Mouse (Mus musculus): Measurements from ENCODE around the gene Rnf225. TPM values are rescaled to one million over a fixed set of nuclear protein-coding genes. Genes with fewer than 3 reads are reported as not detected.

Rnf225 gene
- polyA plus RNA-seq (2015; fragmentation: Illumina TruSeq; extraction: RNeasy Lipid Tissue Mini Kit (QIAGEN cat#74804); ENCODE audit: insufficient read depth, low read depth, low replicate concordance) = 0.24 TPM

DNA sequence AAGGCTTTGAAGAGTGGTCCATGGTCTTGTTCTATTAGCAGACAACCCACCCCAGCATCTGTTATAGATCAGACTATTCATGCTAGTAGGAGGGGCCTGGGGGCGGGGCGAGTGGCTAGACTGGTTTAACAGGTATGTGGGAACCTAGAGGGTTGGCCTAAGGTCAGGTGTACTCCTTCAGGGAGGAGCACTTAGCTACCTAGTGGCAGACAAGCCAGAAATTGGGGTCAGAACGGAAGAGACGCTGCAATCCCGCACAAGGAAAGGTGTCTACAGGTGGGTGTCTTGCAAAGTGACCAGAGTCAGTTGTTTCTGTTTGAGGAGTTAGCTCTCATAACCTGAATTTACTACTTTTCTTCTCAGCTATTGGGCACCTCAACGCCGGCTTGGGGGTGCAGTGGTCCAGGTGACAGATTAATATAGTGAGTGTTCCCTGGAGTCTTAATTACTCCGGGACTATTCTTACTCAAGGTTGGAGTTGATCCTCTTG, at the start of gene Rnf225:
TSS of gene Rnf225 (plus strand) at position 226 of the 490 bp plus-strand sequence.

DNA sequence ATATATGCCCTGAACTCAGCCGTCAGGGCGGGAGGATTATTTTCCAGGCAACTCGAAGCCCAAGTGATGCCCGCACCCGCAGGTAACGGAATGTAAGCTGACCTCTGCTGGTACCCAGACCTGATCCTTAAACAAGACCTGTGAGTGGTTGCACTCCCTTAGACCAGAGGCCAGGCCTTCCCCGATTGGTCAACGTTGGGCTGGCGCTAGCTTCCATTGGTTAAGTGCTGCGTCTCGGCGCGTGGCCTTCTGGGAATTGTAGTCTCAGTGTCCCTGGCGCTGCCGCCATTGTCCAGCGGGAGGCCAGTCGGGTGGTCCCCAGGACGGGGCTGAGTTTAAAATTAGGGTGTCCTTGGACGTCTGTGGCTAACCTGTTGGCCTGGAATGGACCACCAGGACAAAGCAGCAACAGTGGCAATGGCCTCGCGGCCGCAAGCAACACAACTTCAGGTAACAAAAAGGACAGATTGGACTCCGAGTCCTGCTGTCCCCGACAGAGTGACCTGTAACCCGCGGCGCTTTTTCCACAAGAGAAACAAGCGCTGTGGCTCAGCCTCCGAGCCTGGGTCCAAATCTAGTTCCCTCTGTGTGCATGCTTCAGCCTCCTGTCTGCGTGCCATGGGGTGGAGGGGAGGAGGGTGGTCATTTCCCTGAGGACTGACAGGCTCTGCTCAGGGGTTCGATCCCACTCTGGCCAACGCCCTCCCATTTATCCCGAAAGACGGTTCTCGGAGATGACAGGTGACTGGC, 46.1 kb upstream of the Rnf225 start, which contains the start of gene Zfp128:
TSS of gene Zfp128 (plus strand) at position 267 of the 750 bp plus-strand sequence.

GRCm38 (mm10) chr7:12897655-12898410, 29.4 kb upstream of the Rnf225 start, which contains the start of gene Zscan22:
Gene Zscan22, plus strand, starts transcription at chr7:12897815.

DNA sequence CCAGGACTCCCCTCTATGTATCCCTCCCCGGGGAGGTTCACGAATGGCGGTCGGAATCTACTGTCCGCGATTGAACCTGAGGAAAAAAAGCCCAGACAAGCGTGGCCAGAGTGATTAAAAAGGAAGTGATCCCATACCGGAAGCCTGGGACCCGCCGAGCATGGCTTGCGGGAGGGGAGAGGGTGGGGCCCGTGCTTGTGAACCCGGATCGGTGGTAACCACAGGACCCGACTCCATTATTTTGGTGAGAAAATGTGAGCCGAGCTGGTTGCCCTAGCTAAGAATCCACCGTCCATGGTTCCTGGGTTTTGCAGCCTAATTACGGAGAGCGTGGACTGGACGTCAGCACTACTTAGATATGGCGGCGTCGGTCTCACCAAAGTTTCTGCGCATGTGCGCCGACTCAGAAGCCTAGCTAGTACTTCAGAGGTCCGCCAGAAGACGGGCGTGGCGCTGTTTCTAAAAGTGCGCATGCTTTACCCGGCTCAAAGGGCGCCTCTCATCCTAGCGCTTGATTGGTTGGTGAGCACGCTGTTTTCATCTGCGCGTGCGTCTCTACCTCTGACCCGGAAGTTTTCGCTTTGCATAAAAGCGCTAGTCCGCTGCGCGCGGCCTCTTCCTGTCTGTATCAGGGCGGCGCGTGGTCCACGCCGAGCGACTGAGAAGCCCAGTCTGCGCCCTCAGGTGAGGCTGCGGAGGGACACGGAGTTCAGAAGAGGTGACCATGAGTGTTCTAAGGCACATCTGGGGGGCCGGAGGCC, 5.3 kb upstream of the Rnf225 start, which contains the start of gene Rps5:
TSS of gene Rps5 (plus strand) at position 586 of the 761 bp plus-strand sequence.

DNA sequence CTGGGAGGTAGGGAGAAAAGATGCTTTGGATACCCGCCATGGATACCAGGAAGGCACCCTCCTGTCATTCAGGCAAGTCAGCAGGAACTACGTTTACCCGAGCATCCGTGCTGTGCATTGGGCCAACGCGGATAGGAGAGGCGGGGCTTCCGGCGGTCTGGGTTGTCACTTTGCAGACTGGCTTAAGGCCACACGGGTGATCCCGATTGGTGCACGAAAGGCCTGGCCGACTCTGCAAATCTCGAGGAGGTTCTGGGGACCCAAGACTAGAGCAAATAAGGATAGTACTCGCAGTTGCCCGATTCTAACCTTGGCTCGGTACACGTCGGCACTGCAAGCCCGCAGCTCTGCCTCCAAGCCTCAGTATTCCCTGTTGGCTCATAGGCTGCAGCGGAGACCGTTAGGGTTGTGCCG, 38.5 kb downstream of the Rnf225 start, which contains the start of gene Zfp324:
TSS of gene Zfp324 (plus strand) at position 161 of the 414 bp plus-strand sequence.

DNA sequence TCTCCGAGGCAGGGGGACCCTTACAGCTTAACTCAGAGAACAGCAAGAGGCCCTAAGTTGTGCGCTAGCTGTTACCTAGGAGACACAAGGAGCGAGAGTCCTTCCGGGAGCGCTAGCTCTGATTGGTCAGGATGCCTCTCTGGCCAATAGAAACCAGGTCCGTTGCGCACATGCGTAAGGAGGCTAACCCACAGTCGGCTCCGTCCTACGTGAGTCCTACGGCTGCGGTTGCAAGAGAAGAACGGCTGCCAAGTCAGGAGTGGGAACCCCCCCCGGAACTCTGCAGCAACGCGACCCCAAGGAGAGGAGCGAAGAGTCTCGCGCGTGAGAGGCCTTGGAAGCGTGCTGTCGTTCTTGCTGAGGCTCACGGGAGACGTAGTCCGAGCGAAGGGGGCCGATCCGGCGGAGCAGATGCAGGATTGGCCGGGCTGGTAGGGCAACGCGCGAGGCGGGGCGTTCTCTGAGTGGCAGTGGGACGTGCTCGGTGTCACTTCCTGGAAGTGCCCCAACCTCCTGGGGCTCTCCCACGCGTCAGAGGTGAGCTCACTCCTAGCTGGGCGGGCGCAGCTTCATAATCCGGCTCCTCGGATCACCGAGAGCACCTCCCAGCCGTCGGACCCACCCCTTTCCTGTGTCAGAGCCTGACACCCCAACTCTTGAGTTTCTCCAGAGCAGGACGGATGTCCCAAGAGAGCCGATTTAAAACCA, 50.6 kb downstream of the Rnf225 start, which contains the start of gene Zfp446:
TSS of gene Zfp446 (plus strand) at position 167 of the 708 bp plus-strand sequence.

Other genes starting within 250 kb of the Rnf225 start
- gene Vmn2r55, start 242.4 kb upstream of the Rnf225 start, polyA plus RNA-seq (2015; fragmentation: Illumina TruSeq; extraction: RNeasy Lipid Tissue Mini Kit (QIAGEN cat#74804); ENCODE audit: insufficient read depth, low read depth, low replicate concordance) = not detected
- gene Vmn2r56, start 192.4 kb upstream of the Rnf225 start, polyA plus RNA-seq (2015; fragmentation: Illumina TruSeq; extraction: RNeasy Lipid Tissue Mini Kit (QIAGEN cat#74804); ENCODE audit: insufficient read depth, low read depth, low replicate concordance) = not detected
- gene Zscan18, start 123.8 kb upstream of the Rnf225 start, polyA plus RNA-seq (2015; fragmentation: Illumina TruSeq; extraction: RNeasy Lipid Tissue Mini Kit (QIAGEN cat#74804); ENCODE audit: insufficient read depth, low read depth, low replicate concordance) = 0.89 TPM
- gene Zfp329, start 108.6 kb upstream of the Rnf225 start, polyA plus RNA-seq (2015; fragmentation: Illumina TruSeq; extraction: RNeasy Lipid Tissue Mini Kit (QIAGEN cat#74804); ENCODE audit: insufficient read depth, low read depth, low replicate concordance) = 2.6 TPM
- gene Zfp110, start 92.7 kb upstream of the Rnf225 start, polyA plus RNA-seq (2015; fragmentation: Illumina TruSeq; extraction: RNeasy Lipid Tissue Mini Kit (QIAGEN cat#74804); ENCODE audit: insufficient read depth, low read depth, low replicate concordance) = 5.3 TPM
- 0.76 TPM for gene Zfp128, start 46.2 kb upstream of the Rnf225 start, polyA plus RNA-seq (2015; fragmentation: Illumina TruSeq; extraction: RNeasy Lipid Tissue Mini Kit (QIAGEN cat#74804); ENCODE audit: insufficient read depth, low read depth, low replicate concordance)
- 2.7 TPM for gene Zscan22, start 29.6 kb upstream of the Rnf225 start, polyA plus RNA-seq (2015; fragmentation: Illumina TruSeq; extraction: RNeasy Lipid Tissue Mini Kit (QIAGEN cat#74804); ENCODE audit: insufficient read depth, low read depth, low replicate concordance)
- gene Rps5, start 5.1 kb upstream of the Rnf225 start, polyA plus RNA-seq (2015; fragmentation: Illumina TruSeq; extraction: RNeasy Lipid Tissue Mini Kit (QIAGEN cat#74804); ENCODE audit: insufficient read depth, low read depth, low replicate concordance) = 479 TPM
- 1.9 TPM for gene Zfp324, start 38.4 kb downstream of the Rnf225 start, polyA plus RNA-seq (2015; fragmentation: Illumina TruSeq; extraction: RNeasy Lipid Tissue Mini Kit (QIAGEN cat#74804); ENCODE audit: insufficient read depth, low read depth, low replicate concordance)
- 3.7 TPM for gene Zfp446, start 50.4 kb downstream of the Rnf225 start, polyA plus RNA-seq (2015; fragmentation: Illumina TruSeq; extraction: RNeasy Lipid Tissue Mini Kit (QIAGEN cat#74804); ENCODE audit: insufficient read depth, low read depth, low replicate concordance)
- not detected for gene Slc27a5, start 70.8 kb downstream of the Rnf225 start, polyA plus RNA-seq (2015; fragmentation: Illumina TruSeq; extraction: RNeasy Lipid Tissue Mini Kit (QIAGEN cat#74804); ENCODE audit: insufficient read depth, low read depth, low replicate concordance)
- 77.9 TPM for gene Trim28, start 71.7 kb downstream of the Rnf225 start, polyA plus RNA-seq (2015; fragmentation: Illumina TruSeq; extraction: RNeasy Lipid Tissue Mini Kit (QIAGEN cat#74804); ENCODE audit: insufficient read depth, low read depth, low replicate concordance)
- 2.9 TPM for gene Zbtb45, start 82.6 kb downstream of the Rnf225 start, polyA plus RNA-seq (2015; fragmentation: Illumina TruSeq; extraction: RNeasy Lipid Tissue Mini Kit (QIAGEN cat#74804); ENCODE audit: insufficient read depth, low read depth, low replicate concordance)
- gene Chmp2a, start 107.4 kb downstream of the Rnf225 start, polyA plus RNA-seq (2015; fragmentation: Illumina TruSeq; extraction: RNeasy Lipid Tissue Mini Kit (QIAGEN cat#74804); ENCODE audit: insufficient read depth, low read depth, low replicate concordance) = 58.7 TPM
- 35.3 TPM for gene Ube2m, start 110.9 kb downstream of the Rnf225 start, polyA plus RNA-seq (2015; fragmentation: Illumina TruSeq; extraction: RNeasy Lipid Tissue Mini Kit (QIAGEN cat#74804); ENCODE audit: insufficient read depth, low read depth, low replicate concordance)
- gene Mzf1, start 127.3 kb downstream of the Rnf225 start, polyA plus RNA-seq (2015; fragmentation: Illumina TruSeq; extraction: RNeasy Lipid Tissue Mini Kit (QIAGEN cat#74804); ENCODE audit: insufficient read depth, low read depth, low replicate concordance) = 0.46 TPM
- not detected for gene Vmn1r85, start 167.8 kb downstream of the Rnf225 start, polyA plus RNA-seq (2015; fragmentation: Illumina TruSeq; extraction: RNeasy Lipid Tissue Mini Kit (QIAGEN cat#74804); ENCODE audit: insufficient read depth, low read depth, low replicate concordance)
- not detected for gene Vmn1r86, start 192.5 kb downstream of the Rnf225 start, polyA plus RNA-seq (2015; fragmentation: Illumina TruSeq; extraction: RNeasy Lipid Tissue Mini Kit (QIAGEN cat#74804); ENCODE audit: insufficient read depth, low read depth, low replicate concordance)
- not detected for gene Vmn1r87, start 212.7 kb downstream of the Rnf225 start, polyA plus RNA-seq (2015; fragmentation: Illumina TruSeq; extraction: RNeasy Lipid Tissue Mini Kit (QIAGEN cat#74804); ENCODE audit: insufficient read depth, low read depth, low replicate concordance)
- not detected for gene Vmn1r88, start 232.2 kb downstream of the Rnf225 start, polyA plus RNA-seq (2015; fragmentation: Illumina TruSeq; extraction: RNeasy Lipid Tissue Mini Kit (QIAGEN cat#74804); ENCODE audit: insufficient read depth, low read depth, low replicate concordance)

Data from pancreas, adult 10 weeks (tissue).